Mouse (Mus musculus) B cell, adult (primary cell): ENCODE data around the gene Pla2g4b. TPM values are rescaled to one million over a fixed set of nuclear protein-coding genes. Genes with fewer than 3 reads are reported as not detected.

Source experiments
- total RNA-seq: library from RNA; stranded (reverse); gene quantifications from 4 replicates; pipeline ENCODE4 v1.2.4, GENCODE M21; 2023; ENCODE audit not compliant: inconsistent age

Gene Pla2g4b
- total RNA-seq, result 4.9 to 9.5 TPM (median 7.5 TPM) in 4 replicates

GRCm38 (mm10) chr2:120032726-120033467 is at the start of gene Pla2g4b:
Gene Pla2g4b (plus strand): TSS chr2:120033417.

GRCm38 (mm10) chr2:120026984-120027949 is 6.0 kb upstream of the Pla2g4b start, which contains the start of the genes Jmjd7 and Gm28042:
Gene Jmjd7 (plus strand): TSS chr2:120027483.
Gene Gm28042 (plus strand): TSS chr2:120027493.

Other genes starting within 250 kb of the Pla2g4b start
- 30.7 to 37.0 TPM (median 34.7 TPM) in 4 replicates for gene Rpap1, start 245.9 kb upstream of the Pla2g4b start, total RNA-seq
- gene Tyro3, start 235.7 kb upstream of the Pla2g4b start, total RNA-seq, result 0.12 to 0.39 TPM (median 0.13 TPM) in 3 of 4 replicates, not detected in the other
- 112 to 127 TPM (median 125 TPM) in 4 replicates for gene Mga, start 136.2 kb upstream of the Pla2g4b start, total RNA-seq
- 8.2 to 17.6 TPM (median 14.3 TPM) in 4 replicates for gene Mapkbp1, start 60.7 kb upstream of the Pla2g4b start, total RNA-seq
- 14.5 to 20.5 TPM (median 16.7 TPM) in 4 replicates for gene Jmjd7, start 5.9 kb upstream of the Pla2g4b start, total RNA-seq
- 2.5 to 5.5 TPM (median 3.8 TPM) in 4 replicates for gene Gm28042, start 5.9 kb upstream of the Pla2g4b start, total RNA-seq
- gene Ehd4, start 121.2 kb downstream of the Pla2g4b start, total RNA-seq, result 82.5 to 102 TPM (median 94.9 TPM) in 4 replicates
- not detected in 4 replicates for gene Pla2g4e, start 211.9 kb downstream of the Pla2g4b start, total RNA-seq